Mouse (Mus musculus): ENCODE data around the gene Abcc5. TPM values are rescaled to one million over a fixed set of nuclear protein-coding genes. Genes with fewer than 3 reads are reported as not detected.

Abcc5 gene
- total and polyA plus RNA-seq, 2 experiments from 2014 or later: 26.0 to 64.3 TPM

DNA sequence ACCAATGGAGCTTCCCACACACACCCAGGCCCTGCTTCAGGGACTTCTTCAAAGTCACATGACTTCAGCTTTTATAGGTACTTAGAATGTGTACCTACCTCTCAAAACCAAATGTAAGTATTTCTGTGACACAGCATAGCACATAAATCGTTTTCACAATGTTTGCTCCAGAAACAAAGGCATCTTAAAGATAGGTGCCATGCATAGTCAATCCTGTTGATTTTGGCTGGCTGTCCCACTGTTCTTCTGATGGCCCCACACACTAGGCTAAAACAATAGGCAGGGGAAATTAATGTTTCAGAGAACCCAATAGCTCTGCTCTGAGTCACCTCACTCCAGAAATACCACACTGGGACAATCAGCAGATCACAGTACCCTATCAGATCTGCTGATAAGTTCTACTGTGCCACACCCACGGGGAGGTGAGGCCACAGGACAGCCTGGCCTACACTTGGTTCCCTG is 12.3 kb downstream of the Abcc5 start:
- 53% methylated on average over 2 of the region's 2 CpGs for WGBS
- DNase-seq (ENCODE audit: low spot score) (no peak), ATAC-seq (ENCODE audit: insufficient read depth, low read depth) (no peak)
- H3K4me1 ChIP-seq (ENCODE audit: control insufficient read depth, insufficient read depth): 0 out of 2 replicates have a peak, but pooled peaks cover 2% of the 10 kb centered on the region
- TF ChIP-seq CTCF (IDR thresholded peaks at IDR 0.05; ENCODE audit: low read depth): no peak
- TF ChIP-seq EP300 (IDR thresholded peaks at IDR 0.05; ENCODE audit: low read depth): no peak
- no peak overlapping the region for H3K9ac ChIP-seq (replicated peaks; ENCODE audit: low read depth, low read length)
- no peak overlapping the region for H3K4me2 ChIP-seq (ENCODE audit: low read depth, low read length)
- no peak overlapping the region for H3K4me3 ChIP-seq (ENCODE audit: low read depth, low read length)
- no peaks in the 10 kb centered on the region for H3K27me3 ChIP-seq (ENCODE audit: control insufficient read depth, insufficient read depth, low read length)
- H3K27ac ChIP-seq (ENCODE audit: low read depth): no peak overlapping the region
- no peaks in the 10 kb centered on the region for H3K9me3 ChIP-seq (replicated peaks; ENCODE audit: control insufficient read depth, low read length)
- H3K36me3 ChIP-seq (replicated peaks; ENCODE audit: control insufficient read depth, insufficient read depth, low read length): peaks cover 12% of the 10 kb centered on the region; the same call in 1 of the 2 replicates

DNA sequence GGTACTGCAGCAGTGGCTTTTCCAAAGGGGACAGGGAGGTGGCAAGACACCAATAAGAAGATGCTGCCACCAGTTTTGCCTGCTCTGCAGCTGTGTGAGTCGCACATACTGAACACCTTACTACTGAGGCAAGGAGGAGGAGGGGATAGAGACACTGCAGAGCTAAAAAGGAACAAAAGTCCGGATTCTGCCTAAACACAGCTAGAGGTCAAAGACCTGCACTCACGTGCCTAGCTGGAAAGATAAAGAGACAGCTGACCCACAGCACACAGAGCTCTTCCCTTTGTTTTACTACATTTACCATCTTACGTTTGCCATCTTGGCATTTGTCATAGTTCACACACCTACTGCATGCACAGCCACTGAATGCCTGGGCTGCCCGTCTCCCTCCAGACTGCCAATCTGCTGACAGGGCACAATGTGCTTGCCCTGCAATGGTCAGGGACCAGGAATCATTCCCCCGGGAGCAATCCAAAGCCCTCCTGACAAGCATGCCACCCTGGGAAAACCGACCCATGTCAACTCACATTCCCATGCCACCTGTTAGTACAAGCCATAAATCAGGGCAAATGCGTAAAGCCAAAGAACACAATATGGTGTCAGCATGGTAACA is 14.1 kb downstream of the Abcc5 start:
- H3K36me3 ChIP-seq (replicated peaks; ENCODE audit: control insufficient read depth, insufficient read depth, low read length): peaks cover 7% of the 10 kb centered on the region; the same call in 1 of the 2 replicates
- no peak overlapping the region for H3K4me3 ChIP-seq (ENCODE audit: low read depth, low read length)
- DNase-seq (ENCODE audit: low spot score) (no peak), ATAC-seq (ENCODE audit: insufficient read depth, low read depth) (no peak)
- TF ChIP-seq EP300 (IDR thresholded peaks at IDR 0.05; ENCODE audit: low read depth): no peak
- no peak for TF ChIP-seq CTCF (IDR thresholded peaks at IDR 0.05; ENCODE audit: low read depth)
- WGBS: 79% methylated on average over 8 of the region's 8 CpGs
- H3K9ac ChIP-seq (replicated peaks; ENCODE audit: low read depth, low read length): no peak overlapping the region
- H3K4me1 ChIP-seq (ENCODE audit: control insufficient read depth, insufficient read depth): 0 out of 2 replicates have a peak, but pooled peaks cover 2% of the 10 kb centered on the region
- H3K4me2 ChIP-seq (ENCODE audit: low read depth, low read length): no peak overlapping the region
- no peaks in the 10 kb centered on the region for H3K27me3 ChIP-seq (ENCODE audit: control insufficient read depth, insufficient read depth, low read length)
- no peaks in the 10 kb centered on the region for H3K9me3 ChIP-seq (replicated peaks; ENCODE audit: control insufficient read depth, low read length)
- no peak overlapping the region for H3K27ac ChIP-seq (ENCODE audit: low read depth)

DNA sequence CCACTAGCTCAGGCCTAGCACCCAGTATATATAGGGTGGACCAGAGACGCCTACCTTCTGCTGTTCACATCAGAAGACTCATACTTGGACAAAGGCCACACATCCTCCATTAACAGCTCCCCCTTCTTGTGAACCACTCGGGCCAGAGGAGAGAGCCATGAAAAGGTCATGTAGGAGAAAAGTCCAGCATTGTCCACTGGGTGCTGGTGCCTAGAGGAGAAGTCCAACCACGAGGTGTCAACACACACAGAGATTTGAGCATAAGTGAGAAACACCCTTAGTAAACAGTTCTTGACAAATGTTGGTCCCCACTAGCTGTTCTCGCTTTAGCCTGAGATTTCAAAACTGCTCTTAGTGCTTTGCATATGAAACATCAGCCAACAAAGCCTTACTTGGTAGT is 20.9 kb downstream of the Abcc5 start:
- Histone ChIP-seq H3K4me1 (ENCODE audit: control insufficient read depth, insufficient read depth) (no peaks in the 10 kb centered on the region), H3K9ac (replicated peaks; ENCODE audit: low read depth, low read length) (no peak overlapping the region), H3K4me2 (ENCODE audit: low read depth, low read length) (no peak overlapping the region), H3K27me3 (ENCODE audit: control insufficient read depth, insufficient read depth, low read length) (no peaks in the 10 kb centered on the region), H3K27ac (ENCODE audit: low read depth) (no peak overlapping the region), H3K36me3 (replicated peaks; ENCODE audit: control insufficient read depth, insufficient read depth, low read length) (peaks cover 63% of the 10 kb centered on the region), H3K9me3 (replicated peaks; ENCODE audit: control insufficient read depth, low read length) (no peaks in the 10 kb centered on the region), H3K4me3 (ENCODE audit: low read depth, low read length) (no peak overlapping the region)
- TF ChIP-seq EP300 (IDR thresholded peaks at IDR 0.05; ENCODE audit: low read depth): no peak
- TF ChIP-seq CTCF (IDR thresholded peaks at IDR 0.05; ENCODE audit: low read depth): no peak
- 83% methylated on average over 4 of the region's 4 CpGs for WGBS
- ATAC-seq (ENCODE audit: insufficient read depth, low read depth) (no peak), DNase-seq (ENCODE audit: low spot score) (no peak)

DNA sequence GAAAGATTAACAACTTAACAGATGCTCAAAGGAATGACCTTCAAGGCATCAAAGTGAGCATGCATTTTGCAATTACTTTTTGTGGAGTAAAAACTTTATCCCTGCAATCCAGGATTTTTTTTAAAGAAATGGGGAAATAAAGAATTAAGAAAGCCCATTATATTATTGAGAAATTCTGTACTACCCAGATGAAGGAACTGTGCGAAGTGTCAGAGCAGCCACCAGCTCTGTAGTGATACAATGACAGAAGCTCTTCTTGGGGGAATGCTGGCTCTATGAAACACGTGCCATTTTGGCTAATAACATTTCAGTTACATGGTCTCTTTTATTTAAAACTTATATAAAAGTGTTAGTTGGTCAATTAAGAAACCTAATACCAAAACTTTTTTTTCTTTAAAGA is 22.9 kb downstream of the Abcc5 start:
- Histone ChIP-seq H3K9ac (replicated peaks; ENCODE audit: low read depth, low read length) (no peak overlapping the region), H3K36me3 (replicated peaks; ENCODE audit: control insufficient read depth, insufficient read depth, low read length) (peaks cover 76% of the 10 kb centered on the region), H3K4me1 (ENCODE audit: control insufficient read depth, insufficient read depth) (no peaks in the 10 kb centered on the region), H3K27ac (ENCODE audit: low read depth) (no peak overlapping the region), H3K27me3 (ENCODE audit: control insufficient read depth, insufficient read depth, low read length) (no peaks in the 10 kb centered on the region), H3K4me3 (ENCODE audit: low read depth, low read length) (no peak overlapping the region), H3K9me3 (replicated peaks; ENCODE audit: control insufficient read depth, low read length) (no peaks in the 10 kb centered on the region), H3K4me2 (ENCODE audit: low read depth, low read length) (no peak overlapping the region)
- TF ChIP-seq CTCF (IDR thresholded peaks at IDR 0.05; ENCODE audit: low read depth): no peak
- no peak for TF ChIP-seq EP300 (IDR thresholded peaks at IDR 0.05; ENCODE audit: low read depth)
- DNase-seq (ENCODE audit: low spot score) (no peak), ATAC-seq (ENCODE audit: insufficient read depth, low read depth) (no peak)
- 85% methylated on average over 2 of the region's 2 CpGs for WGBS

DNA sequence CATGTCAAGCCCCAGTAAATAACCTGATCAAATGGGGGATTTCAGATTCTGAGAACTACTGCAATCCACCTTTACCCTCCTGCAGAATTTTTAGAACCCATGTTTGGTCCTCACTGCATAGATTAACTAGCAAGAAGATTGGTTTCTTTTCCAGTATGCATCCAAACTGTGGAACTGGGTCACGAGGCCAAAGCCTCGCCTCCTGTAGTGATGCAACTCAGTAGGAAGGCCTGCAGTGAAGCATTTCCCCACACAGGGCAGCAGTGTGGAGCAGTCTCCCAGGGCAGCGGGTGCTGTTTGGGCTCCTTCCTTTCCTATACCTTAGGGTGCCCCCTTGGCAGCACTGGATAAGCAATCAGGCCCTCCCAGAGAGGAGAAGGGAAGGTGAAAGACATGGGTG is 24.6 kb downstream of the Abcc5 start:
- no peaks in the 10 kb centered on the region for H3K4me1 ChIP-seq (ENCODE audit: control insufficient read depth, insufficient read depth)
- no peak overlapping the region for H3K4me3 ChIP-seq (ENCODE audit: low read depth, low read length)
- no peaks in the 10 kb centered on the region for H3K27me3 ChIP-seq (ENCODE audit: control insufficient read depth, insufficient read depth, low read length)
- DNase-seq (ENCODE audit: low spot score) (no peak), ATAC-seq (ENCODE audit: insufficient read depth, low read depth) (no peak)
- H3K9me3 ChIP-seq (replicated peaks; ENCODE audit: control insufficient read depth, low read length): no peaks in the 10 kb centered on the region
- 91% methylated on average over 3 of the region's 3 CpGs for WGBS
- no peak overlapping the region for H3K4me2 ChIP-seq (ENCODE audit: low read depth, low read length)
- peaks cover 86% of the 10 kb centered on the region for H3K36me3 ChIP-seq (replicated peaks; ENCODE audit: control insufficient read depth, insufficient read depth, low read length)
- H3K27ac ChIP-seq (ENCODE audit: low read depth): no peak overlapping the region
- no peak overlapping the region for H3K9ac ChIP-seq (replicated peaks; ENCODE audit: low read depth, low read length)
- TF ChIP-seq EP300 (IDR thresholded peaks at IDR 0.05; ENCODE audit: low read depth) (no peak), CTCF (IDR thresholded peaks at IDR 0.05; ENCODE audit: low read depth) (no peak)

All from heart, postnatal 0 days (tissue).